Mouse (Mus musculus) limb, embryonic 15.5 days (tissue): ENCODE results near the gene Wnt2b. TPM values are rescaled to one million over a fixed set of nuclear protein-coding genes. Genes with fewer than 3 reads are reported as not detected.

Source experiments
- ATAC-seq: fragments of 200-750 bp; cut with Nextera tagmentation; 2 replicates; pipeline ENCODE4 v1.8.0; 2017; ENCODE audit warnings: low read depth, moderate TSS enrichment; ENCODE audit not compliant: insufficient number of reproducible peaks, low FRiP score, low TSS enrichment
- H3K27ac ChIP-seq: fragments of 300-500 bp; sonication (generic); 2 replicates; pipeline ENCODE4 v1.5.1; 2015; ENCODE audit warnings: moderate library complexity, mild to moderate bottlenecking, inconsistent platforms
- H3K27me3 ChIP-seq: fragments of 300-500 bp; sonication (generic); 2 replicates; pipeline ENCODE4 v1.6.1; 2015; ENCODE audit warnings: inconsistent platforms
- H3K36me3 ChIP-seq: fragments of 300-500 bp; sonication (generic); 2 replicates; pipeline ENCODE4 v1.6.1; 2015; ENCODE audit warnings: inconsistent platforms
- H3K4me1 ChIP-seq: fragments of 300-500 bp; sonication (generic); 2 replicates; pipeline ENCODE4 v1.6.1; 2015; ENCODE audit warnings: inconsistent platforms
- H3K4me2 ChIP-seq: fragments of 300-500 bp; sonication (generic); 2 replicates; pipeline ENCODE4 v1.6.1; 2015; ENCODE audit warnings: mild to moderate bottlenecking, inconsistent platforms
- H3K4me3 ChIP-seq: fragments of 300-500 bp; sonication (generic); 2 replicates; pipeline ENCODE4 v1.5.1; 2015; ENCODE audit warnings: mild to moderate bottlenecking, inconsistent platforms
- H3K9ac ChIP-seq: fragments of 300-500 bp; sonication (generic); 2 replicates; pipeline ENCODE4 v1.6.1; 2015; ENCODE audit warnings: inconsistent platforms
- H3K9me3 ChIP-seq: fragments of 300-500 bp; sonication (generic); 2 replicates; pipeline ENCODE4 v1.6.1; 2016; ENCODE audit warnings: inconsistent platforms
- WGBS: fragments of 180-500 bp; shearing (Covaris S2); methylation state at CpG from one replicate; pipeline ENCODE4 v1.1.7; 2015; 5-methylcytosine and 5-hydroxymethylcytosine counted together
- polyA plus RNA-seq: library from polyadenylated mRNA; unstranded; fragments of >200 nt; fragmentation: Nextera tagmentation; extraction: Ambion mirVana; gene quantifications from 2 replicates; pipeline ENCODE4 v1.2.1, GENCODE M21; 2015

Wnt2b gene
- 1.2 and 1.7 TPM in 2 replicates for polyA plus RNA-seq

GRCm38 (mm10) chr3:104961066-104962059, at the start of gene Wnt2b:
Gene Wnt2b, minus strand, starts transcription at chr3:104961921.
- Histone ChIP-seq H3K27me3 (peaks cover 53% of the 10 kb centered on the region), H3K27ac (no peak within 1 kb of the TSS), H3K36me3 (no peaks in the 10 kb centered on the region), H3K4me1 (peaks cover 60% of the 10 kb centered on the region), H3K9me3 (no peaks in the 10 kb centered on the region), H3K4me3 (peak within 1 kb of the TSS; percentile 55), H3K4me2 (peak within 1 kb of the TSS; percentile 90), H3K9ac (peak within 1 kb of the TSS; percentile 29; the same call in 1 of the 2 replicates)
- WGBS = under 1% methylated on average over 85 of the region's 87 CpGs
- peak; percentile 31; the same call in 1 of the 2 replicates for ATAC-seq

- Histone ChIP-seq H3K27ac (no peak overlapping the region), H3K4me2 (no peak overlapping the region), H3K9me3 (no peaks in the 10 kb centered on the region), H3K4me1 (no peaks in the 10 kb centered on the region), H3K27me3 (no peaks in the 10 kb centered on the region), H3K36me3 (peaks cover 52% of the 10 kb centered on the region), H3K9ac (no peak overlapping the region), H3K4me3 (no peak overlapping the region)
- ATAC-seq = no peak
- 87% methylated on average over 11 of the region's 11 CpGs for WGBS
Observed at GRCm38 (mm10) chr3:105010681-105011339, 49.1 kb upstream of the Wnt2b start.

- peaks cover 78% of the 10 kb centered on the region for H3K36me3 ChIP-seq
- H3K27ac ChIP-seq = no peak overlapping the region
- no peaks in the 10 kb centered on the region for H3K27me3 ChIP-seq
- WGBS = 81% methylated on average over 9 of the region's 9 CpGs
- no peak for ATAC-seq
- H3K4me2 ChIP-seq = no peak overlapping the region
- H3K4me1 ChIP-seq = no peaks in the 10 kb centered on the region
- H3K4me3 ChIP-seq = no peak overlapping the region
- H3K9ac ChIP-seq = no peak overlapping the region
- no peaks in the 10 kb centered on the region for H3K9me3 ChIP-seq
Observed at GRCm38 (mm10) chr3:105008070-105008469, 46.3 kb upstream of the Wnt2b start.

- Histone ChIP-seq H3K36me3 (peaks cover 87% of the 10 kb centered on the region), H3K27ac (no peak overlapping the region), H3K4me3 (no peak overlapping the region), H3K9me3 (no peaks in the 10 kb centered on the region), H3K9ac (no peak overlapping the region), H3K4me1 (0 out of 2 replicates have a peak, but pooled peaks cover 4% of the 10 kb centered on the region), H3K27me3 (no peaks in the 10 kb centered on the region), H3K4me2 (no peak overlapping the region)
- WGBS = 88% methylated on average over 6 of the region's 6 CpGs
- no peak for ATAC-seq
Observed at GRCm38 (mm10) chr3:105006101-105006500, 44.4 kb upstream of the Wnt2b start.

- H3K9ac ChIP-seq = no peak overlapping the region
- peaks cover 82% of the 10 kb centered on the region for H3K36me3 ChIP-seq
- no peak overlapping the region for H3K4me2 ChIP-seq
- WGBS = 90% methylated on average over 20 of the region's 20 CpGs
- H3K27me3 ChIP-seq = no peaks in the 10 kb centered on the region
- H3K27ac ChIP-seq = no peak overlapping the region
- no peak for ATAC-seq
- 0 out of 2 replicates have a peak, but pooled peaks cover 4% of the 10 kb centered on the region for H3K4me1 ChIP-seq
- no peak overlapping the region for H3K4me3 ChIP-seq
- no peaks in the 10 kb centered on the region for H3K9me3 ChIP-seq
Observed at GRCm38 (mm10) chr3:105005561-105006065, 43.9 kb upstream of the Wnt2b start.

GRCm38 (mm10) chr3:105005011-105005410, 43.3 kb upstream of the Wnt2b start:
- no peak overlapping the region for H3K9ac ChIP-seq
- H3K27ac ChIP-seq = no peak overlapping the region
- no peak overlapping the region for H3K4me3 ChIP-seq
- 0 out of 2 replicates have a peak, but pooled peaks cover 4% of the 10 kb centered on the region for H3K4me1 ChIP-seq
- no peak for ATAC-seq
- 92% methylated on average over 10 of the region's 10 CpGs for WGBS
- H3K36me3 ChIP-seq = peaks cover 77% of the 10 kb centered on the region
- no peaks in the 10 kb centered on the region for H3K9me3 ChIP-seq
- H3K4me2 ChIP-seq = no peak overlapping the region
- H3K27me3 ChIP-seq = no peaks in the 10 kb centered on the region

- Histone ChIP-seq H3K27ac (no peak overlapping the region), H3K4me3 (no peak overlapping the region), H3K27me3 (no peaks in the 10 kb centered on the region), H3K36me3 (peaks cover 68% of the 10 kb centered on the region), H3K4me2 (no peak overlapping the region), H3K9ac (no peak overlapping the region), H3K4me1 (0 out of 2 replicates have a peak, but pooled peaks cover 4% of the 10 kb centered on the region), H3K9me3 (no peaks in the 10 kb centered on the region)
- WGBS = 67% methylated on average over 14 of the region's 14 CpGs
- ATAC-seq = no peak
Observed at GRCm38 (mm10) chr3:105003960-105004463, 42.3 kb upstream of the Wnt2b start.

GRCm38 (mm10) chr3:105001374-105001773, 39.7 kb upstream of the Wnt2b start:
- WGBS = 48% methylated on average over 6 of the region's 6 CpGs
- no peak overlapping the region for H3K9ac ChIP-seq
- no peak for ATAC-seq
- H3K9me3 ChIP-seq = no peaks in the 10 kb centered on the region
- no peak overlapping the region for H3K4me3 ChIP-seq
- peaks cover 46% of the 10 kb centered on the region for H3K36me3 ChIP-seq
- no peak overlapping the region for H3K4me2 ChIP-seq
- H3K4me1 ChIP-seq = peaks cover 14% of the 10 kb centered on the region
- H3K27me3 ChIP-seq = no peaks in the 10 kb centered on the region
- no peak overlapping the region for H3K27ac ChIP-seq

- peaks cover 14% of the 10 kb centered on the region for H3K4me1 ChIP-seq
- WGBS = 71% methylated on average over 8 of the region's 8 CpGs
- no peaks in the 10 kb centered on the region for H3K9me3 ChIP-seq
- no peak for ATAC-seq
- no peaks in the 10 kb centered on the region for H3K27me3 ChIP-seq
- no peak overlapping the region for H3K4me2 ChIP-seq
- no peak overlapping the region for H3K4me3 ChIP-seq
- H3K9ac ChIP-seq = no peak overlapping the region
- H3K36me3 ChIP-seq = peaks cover 37% of the 10 kb centered on the region
- H3K27ac ChIP-seq = no peak overlapping the region
Observed at GRCm38 (mm10) chr3:105000561-105000960, 38.8 kb upstream of the Wnt2b start.

GRCm38 (mm10) chr3:104997563-104997962, 35.8 kb upstream of the Wnt2b start:
- WGBS = 43% methylated on average over 6 of the region's 6 CpGs
- H3K4me2 ChIP-seq = no peak overlapping the region

GRCm38 (mm10) chr3:104995707-104996106, 34.0 kb upstream of the Wnt2b start:
- ATAC-seq = no peak
- no peak overlapping the region for H3K4me3 ChIP-seq
- H3K9ac ChIP-seq = no peak overlapping the region
- peaks cover 31% of the 10 kb centered on the region for H3K4me1 ChIP-seq
- WGBS = 79% methylated on average over 7 of the region's 7 CpGs
- no peaks in the 10 kb centered on the region for H3K9me3 ChIP-seq
- no peak overlapping the region for H3K27ac ChIP-seq
- no peaks in the 10 kb centered on the region for H3K36me3 ChIP-seq
- H3K4me2 ChIP-seq = no peak overlapping the region
- H3K27me3 ChIP-seq = no peaks in the 10 kb centered on the region

More at GRCm38 (mm10) chr3:104997563-104997962, 35.8 kb upstream of the Wnt2b start:
- H3K27ac ChIP-seq = peak overlapping the region; percentile 52; the same call in 1 of the 2 replicates
- H3K9me3 ChIP-seq = no peaks in the 10 kb centered on the region
- ATAC-seq = no peak
- H3K27me3 ChIP-seq = no peaks in the 10 kb centered on the region
- no peak overlapping the region for H3K4me3 ChIP-seq
- H3K4me1 ChIP-seq = peaks cover 35% of the 10 kb centered on the region
- H3K36me3 ChIP-seq = peaks cover 8% of the 10 kb centered on the region; the same call in 1 of the 2 replicates
- no peak overlapping the region for H3K9ac ChIP-seq
